Mouse (Mus musculus) MEL-GATA-1-ER (cell line): ENCODE results near the gene Pde8a.

Source experiments
- DNase-seq: peaks from one replicate; pipeline ENCODE4 v3.0.0-alpha.2; 2012; ENCODE audit warnings: low read depth; ENCODE audit errors: extremely low read depth

Gene Pde8a

GRCm38 (mm10) chr7:81209979-81210685, 3.3 kb upstream of the Pde8a start:
- DNase-seq: no peak

GRCm38 (mm10) chr7:81211760-81212159, 1.6 kb upstream of the Pde8a start:
- DNase-seq: no peak

- DNase-seq: no peak
These were observed 1.1 kb upstream of the Pde8a start for GRCm38 (mm10) chr7:81212261-81212681.

- no peak for DNase-seq
These were observed 574 bp upstream of the Pde8a start for GRCm38 (mm10) chr7:81212697-81213346.

GRCm38 (mm10) chr7:81214153-81214907, 934 bp downstream of the Pde8a start:
- no peak for DNase-seq

- DNase-seq: no peak
These were observed 2.6 kb downstream of the Pde8a start for GRCm38 (mm10) chr7:81215950-81216349.

GRCm38 (mm10) chr7:81219321-81219720, 5.9 kb downstream of the Pde8a start:
- DNase-seq: no peak

- no peak for DNase-seq
These were observed 7.0 kb downstream of the Pde8a start for GRCm38 (mm10) chr7:81220381-81220780.

- DNase-seq: no peak
These were observed 10.9 kb downstream of the Pde8a start for GRCm38 (mm10) chr7:81224260-81224659.

GRCm38 (mm10) chr7:81230091-81230792, 16.8 kb downstream of the Pde8a start:
- no peak for DNase-seq

GRCm38 (mm10) chr7:81232674-81233073, 19.3 kb downstream of the Pde8a start:
- no peak for DNase-seq

- no peak for DNase-seq
These were observed 21.7 kb downstream of the Pde8a start for GRCm38 (mm10) chr7:81235117-81235516.

GRCm38 (mm10) chr7:81235600-81236223, 22.3 kb downstream of the Pde8a start:
- DNase-seq: no peak

GRCm38 (mm10) chr7:81243361-81243760, 30.0 kb downstream of the Pde8a start:
- no peak for DNase-seq

- DNase-seq: no peak
These were observed 36.5 kb downstream of the Pde8a start for GRCm38 (mm10) chr7:81249854-81250279.

GRCm38 (mm10) chr7:81250601-81251000, 37.2 kb downstream of the Pde8a start:
- no peak for DNase-seq

- no peak for DNase-seq
These were observed 38.1 kb downstream of the Pde8a start for GRCm38 (mm10) chr7:81251521-81251920.

- no peak for DNase-seq
These were observed 39.9 kb downstream of the Pde8a start for GRCm38 (mm10) chr7:81253317-81253716.

- no peak for DNase-seq
These were observed 41.2 kb downstream of the Pde8a start for GRCm38 (mm10) chr7:81254579-81254978.

- DNase-seq: no peak
These were observed 42.1 kb downstream of the Pde8a start for GRCm38 (mm10) chr7:81255456-81255855.

- DNase-seq: no peak
These were observed 43.4 kb downstream of the Pde8a start for GRCm38 (mm10) chr7:81256773-81257172.
